Mouse (Mus musculus) G1E (cell line): ENCODE data around the gene Vps50. TPM values are rescaled to one million over a fixed set of nuclear protein-coding genes. Genes with fewer than 3 reads are reported as not detected.

Source experiments
- ATAC-seq: 2 replicates; pipeline ENCODE4 v1.8.0; 2016; ENCODE audit warnings: mild to moderate bottlenecking; ENCODE audit not compliant: insufficient number of reproducible peaks, poor library complexity, low FRiP score, severe bottlenecking; ENCODE audit errors: extremely low read depth
- DNase-seq: peaks from one replicate; pipeline ENCODE4 v3.0.0; 2012; ENCODE audit warnings: low spot score
- H3K27me3 ChIP-seq: 2 replicates; pipeline ENCODE4 v1.6.1; 2012; ENCODE audit warnings: mild to moderate bottlenecking, low read length, inconsistent platforms; ENCODE audit not compliant: insufficient read depth
- H3K36me3 ChIP-seq: replicated peaks from 2 replicates; pipeline ENCODE3; 2012; ENCODE audit warnings: mild to moderate bottlenecking, inconsistent platforms
- H3K4me1 ChIP-seq: 2 replicates; pipeline ENCODE4 v1.6.1; 2012; ENCODE audit warnings: low read depth, low read length, inconsistent platforms, mixed read lengths; ENCODE audit not compliant: insufficient read depth
- H3K4me3 ChIP-seq: 2 replicates; pipeline ENCODE4 v1.5.1; 2012; ENCODE audit warnings: low read depth, mild to moderate bottlenecking, inconsistent platforms, low read length, moderate library complexity, mixed read lengths
- H3K9me3 ChIP-seq: replicated peaks from 2 replicates; pipeline ENCODE4 v1.6.1; 2012; ENCODE audit warnings: inconsistent platforms
- CTCF ChIP-seq: IDR thresholded peaks from 2 replicates; pipeline ENCODE4 v1.5.1; 2012; ENCODE audit warnings: low read depth, low read length, inconsistent platforms, mixed read lengths
- GATA1 ChIP-seq: IDR thresholded peaks from 2 replicates; pipeline ENCODE4 v1.6.1; 2012; ENCODE audit warnings: borderline replicate concordance, low read length, inconsistent platforms, mixed read lengths
- GATA2 ChIP-seq: IDR thresholded peaks from 2 replicates; pipeline ENCODE4 v1.6.1; 2012; ENCODE audit warnings: low read depth, low read length, inconsistent platforms, borderline replicate concordance
- POLR2AphosphoS5 ChIP-seq: IDR thresholded peaks from 2 replicates; pipeline ENCODE4 v1.6.1; 2012; ENCODE audit warnings: low read depth, low read length, inconsistent platforms; ENCODE audit not compliant: insufficient replicate concordance
- TAL1 ChIP-seq: conservative IDR thresholded peaks from 2 replicates; pipeline ENCODE4 v1.6.1; 2012; ENCODE audit warnings: low read depth, low read length, inconsistent platforms, mixed read lengths
- polyA plus RNA-seq: library from polyadenylated mRNA; stranded (reverse); fragments of >175 nt; gene quantifications from 2 replicates; pipeline ENCODE4 v1.2.3, GENCODE M21; 2012
- total RNA-seq, 2 experiments: library from RNA; stranded (forward) in 1 of 2; stranded (reverse) in 1 of 2; fragments of 200-1000 nt in 1 of 2; fragments of >200 nt in 1 of 2; fragmentation: Nextera tagmentation in 1 of 2; gene quantifications; 2 replicates each; pipeline ENCODE4 v1.2.3; 2014 to 2017

Vps50 gene
- total and polyA plus RNA-seq, 3 experiments = 1.6 to 49.2 (median 24.5) TPM

DNA sequence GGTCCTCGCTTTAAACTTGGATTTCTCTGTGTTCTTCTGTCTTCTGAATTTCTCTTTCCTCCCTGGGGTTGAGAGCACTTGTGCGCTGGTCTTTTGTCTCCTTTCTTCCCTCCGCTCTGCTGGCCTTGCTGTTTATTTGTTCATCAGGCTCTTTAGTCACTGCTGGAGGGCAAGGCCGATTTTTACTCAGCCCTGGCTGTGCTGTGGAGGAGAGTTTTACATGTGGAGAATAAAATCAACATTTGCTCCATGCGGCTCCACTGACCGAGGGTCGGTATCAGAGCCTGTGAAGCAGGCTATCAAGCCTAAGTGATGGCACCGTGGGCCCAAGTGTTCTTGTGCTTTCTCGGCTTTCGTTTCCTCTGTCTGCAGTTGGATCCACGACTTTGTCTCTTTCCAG, 13.4 kb downstream of the Vps50 start:
- TF ChIP-seq TAL1 (no peak), GATA1 (no peak), GATA2 (no peak), POLR2AphosphoS5 (no peak), CTCF (no peak)
- H3K36me3 ChIP-seq = peaks cover 23% of the 10 kb centered on the region
- no peak for ATAC-seq

DNA sequence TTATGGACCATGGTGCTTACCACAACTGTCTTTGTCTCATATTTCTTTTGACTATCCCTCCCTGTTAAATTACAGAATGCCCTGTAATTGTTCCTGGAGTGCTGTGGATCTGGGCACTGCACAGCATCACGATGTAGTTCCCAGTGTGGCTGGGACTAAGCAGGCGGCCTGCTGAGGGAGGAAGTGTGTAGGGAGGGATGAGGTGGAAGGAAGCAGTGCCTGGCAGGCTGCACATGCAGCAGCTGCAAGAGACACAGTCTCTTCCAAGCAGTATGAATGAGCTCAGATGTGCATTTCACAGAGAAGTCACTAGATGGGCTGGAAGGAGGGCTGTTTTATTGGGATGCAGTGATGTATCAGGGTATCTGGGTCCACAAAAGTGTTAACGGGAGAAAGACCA, 14.4 kb downstream of the Vps50 start:
- no peak for DNase-seq
- H3K9me3 ChIP-seq = no peaks in the 10 kb centered on the region
- H3K4me3 ChIP-seq = no peak overlapping the region
- H3K36me3 ChIP-seq = peaks cover 23% of the 10 kb centered on the region
- TF ChIP-seq GATA2 (no peak), TAL1 (no peak), POLR2AphosphoS5 (no peak), GATA1 (no peak), CTCF (no peak)
- no peaks in the 10 kb centered on the region for H3K4me1 ChIP-seq
- H3K27me3 ChIP-seq = no peaks in the 10 kb centered on the region
- ATAC-seq = no peak

More for the DNA sequence above, 13.4 kb downstream of the Vps50 start:
- Histone ChIP-seq H3K27me3 (no peaks in the 10 kb centered on the region), H3K9me3 (no peaks in the 10 kb centered on the region), H3K4me3 (no peak overlapping the region), H3K4me1 (no peaks in the 10 kb centered on the region; the same call in 1 of the 2 replicates)
- no peak for DNase-seq

DNA sequence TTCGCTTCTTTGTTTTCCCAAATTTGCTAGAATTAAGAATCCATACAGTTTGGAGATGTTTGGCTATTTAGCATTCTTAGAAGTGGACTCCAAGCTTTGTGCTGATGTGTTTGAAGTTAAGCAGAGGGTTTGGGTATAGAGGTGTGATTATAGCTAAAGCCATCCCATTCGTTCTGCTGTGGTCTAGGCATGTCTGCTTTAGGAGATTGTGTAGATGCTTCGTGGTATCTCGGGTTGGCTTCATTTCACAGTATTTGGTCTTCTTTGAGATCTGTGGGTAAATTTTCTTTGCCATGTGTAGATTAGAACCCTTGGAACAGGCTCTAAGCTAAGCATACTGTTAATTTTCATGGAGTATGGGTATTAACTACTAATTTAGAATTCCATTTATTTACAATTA, 30.0 kb downstream of the Vps50 start:
- no peak for ATAC-seq
- DNase-seq = no peak
- TF ChIP-seq GATA2 (no peak), TAL1 (no peak), POLR2AphosphoS5 (no peak), CTCF (no peak), GATA1 (no peak)
- H3K4me1 ChIP-seq = no peaks in the 10 kb centered on the region
- peaks cover 28% of the 10 kb centered on the region for H3K36me3 ChIP-seq
- no peaks in the 10 kb centered on the region for H3K9me3 ChIP-seq
- H3K27me3 ChIP-seq = no peaks in the 10 kb centered on the region
- H3K4me3 ChIP-seq = no peak overlapping the region

- ATAC-seq = no peak
Observed at GRCm38 (mm10) chr6:3531445-3531844, 33.3 kb downstream of the Vps50 start.

DNA sequence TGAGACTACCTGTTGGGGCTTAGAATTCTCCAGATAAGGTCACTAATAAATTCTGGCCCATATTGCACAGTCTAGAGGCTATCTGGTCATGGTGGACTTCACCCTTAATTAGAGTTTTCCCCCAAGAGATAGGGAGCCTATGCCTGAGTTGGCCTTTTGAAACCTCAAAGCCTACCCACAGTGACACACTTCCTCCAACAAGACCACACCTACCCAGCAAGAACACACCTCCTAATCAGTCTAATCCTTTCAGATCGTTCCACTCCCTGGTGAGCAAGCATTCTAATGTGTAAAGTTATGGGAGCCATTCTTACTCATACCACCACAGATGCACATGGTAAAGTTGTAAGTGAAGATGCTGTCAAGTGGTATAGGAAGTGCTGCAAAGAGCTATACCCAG, 37.9 kb downstream of the Vps50 start:
- Histone ChIP-seq H3K9me3 (no peaks in the 10 kb centered on the region), H3K36me3 (peaks cover 45% of the 10 kb centered on the region), H3K27me3 (no peaks in the 10 kb centered on the region), H3K4me1 (no peaks in the 10 kb centered on the region), H3K4me3 (no peak overlapping the region)
- TF ChIP-seq POLR2AphosphoS5 (no peak), GATA1 (no peak), CTCF (no peak), TAL1 (no peak)
- ATAC-seq (no peak), DNase-seq (no peak)

More at GRCm38 (mm10) chr6:3531445-3531844, 33.3 kb downstream of the Vps50 start:
- no peak for DNase-seq
- no peaks in the 10 kb centered on the region for H3K9me3 ChIP-seq
- peaks cover 28% of the 10 kb centered on the region for H3K36me3 ChIP-seq
- no peaks in the 10 kb centered on the region for H3K27me3 ChIP-seq
- H3K4me1 ChIP-seq = no peaks in the 10 kb centered on the region
- no peak for TF ChIP-seq TAL1
- no peak overlapping the region for H3K4me3 ChIP-seq

- Histone ChIP-seq H3K36me3 (peaks cover 49% of the 10 kb centered on the region), H3K4me3 (no peak overlapping the region), H3K9me3 (no peaks in the 10 kb centered on the region), H3K27me3 (no peaks in the 10 kb centered on the region), H3K4me1 (no peaks in the 10 kb centered on the region)
- TF ChIP-seq POLR2AphosphoS5 (no peak), GATA1 (no peak), CTCF (no peak), TAL1 (no peak), GATA2 (no peak)
- ATAC-seq (no peak), DNase-seq (no peak)
Observed at GRCm38 (mm10) chr6:3539470-3539869, 41.3 kb downstream of the Vps50 start.

DNA sequence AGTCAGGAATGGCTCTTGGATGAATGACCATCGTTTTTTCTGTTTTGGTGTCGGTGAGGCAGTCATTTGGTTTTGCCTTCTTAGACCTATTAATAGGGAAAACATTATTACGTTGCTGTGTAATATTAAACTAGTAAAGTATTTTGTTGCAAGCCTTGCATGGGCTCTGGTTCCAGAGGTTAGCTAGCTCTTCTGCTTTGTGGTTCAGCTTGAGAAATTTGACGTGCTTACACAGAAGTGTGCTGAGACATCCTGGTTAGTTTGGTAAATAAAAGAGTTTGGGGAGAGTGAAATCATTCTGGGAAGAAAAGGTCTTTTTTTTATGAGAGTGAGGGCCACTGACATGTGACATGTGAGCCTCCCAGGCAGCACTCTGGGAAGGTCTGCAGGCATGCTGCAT, 45.7 kb downstream of the Vps50 start:
- no peak overlapping the region for H3K4me3 ChIP-seq
- H3K9me3 ChIP-seq = no peaks in the 10 kb centered on the region
- no peaks in the 10 kb centered on the region for H3K27me3 ChIP-seq
- no peaks in the 10 kb centered on the region for H3K4me1 ChIP-seq
- DNase-seq (no peak), ATAC-seq (no peak)
- H3K36me3 ChIP-seq = peaks cover 45% of the 10 kb centered on the region
- no peak for TF ChIP-seq CTCF
- no peak for TF ChIP-seq TAL1
- no peak for TF ChIP-seq POLR2AphosphoS5
- TF ChIP-seq GATA1 = no peak
- TF ChIP-seq GATA2 = no peak
